In genomic region chr1:187376946-187377671, GRCm38 (mm10) we compare ENCODE assay signal across 12 mouse cellular contexts.
DNase-seq lines count a peak whose midpoint lies in the region; ATAC-seq and TF ChIP-seq lines count a peak whose summit lies in the region.
"Had no signal": no experiment of that assay in that cellular context is flagged by ENCODE, and none has a peak within 500 bp of the region (broad histone marks: within the 10 kb centered on the region; RNA-seq: fewer than 3 reads in every experiment).

No protein-coding gene starts in this region.

- ATAC-seq in hindbrain, embryonic 14.5 days (ENCODE audit: low FRiP score): no peak
- no peak for ATAC-seq in hindbrain, postnatal 0 days
- no peak for ATAC-seq in erythroblast, adult 5-6 weeks (replicated peaks; ENCODE audit: low FRiP score, poor library complexity, severe bottlenecking)
- ATAC-seq: intestine, postnatal 0 days had no signal

- 0 out of 2 replicates have a peak, but pooled peaks cover 7% of the 10 kb centered on the region for H3K4me1 ChIP-seq in hindbrain, embryonic 14.5 days (replicated peaks; ENCODE audit: control insufficient read depth, insufficient read depth, low read length)
- H3K4me1 ChIP-seq in hindbrain, postnatal 0 days (ENCODE audit: insufficient read depth, low read length): no peaks in the 10 kb centered on the region; the same call in 1 of the 2 replicates
- H3K4me1 ChIP-seq in CH12.LX (ENCODE audit: control insufficient read depth in 1 of 2, insufficient read depth in 2 of 2): peaks cover 2 to 33% of the 10 kb centered on the region in 2 experiments; a peak in 2 of 4 replicates
- H3K4me1 ChIP-seq in limb, embryonic 10.5 days: peaks cover 19% of the 10 kb centered on the region
- H3K4me1 ChIP-seq in thymus, adult 2 months (replicated peaks; ENCODE audit: control insufficient read depth, insufficient read depth, low read length): peaks cover 18% of the 10 kb centered on the region
- H3K4me1 ChIP-seq: liver, embryonic 13.5 days had no signal

- no peak overlapping the region for H3K4me2 ChIP-seq in hindbrain, embryonic 14.5 days (replicated peaks)
- no peak overlapping the region for H3K4me2 ChIP-seq in hindbrain, postnatal 0 days (ENCODE audit: low read depth, low read length)
- no peak overlapping the region for H3K4me2 ChIP-seq in CH12.LX (ENCODE audit: insufficient read depth, low read depth, poor library complexity, severe bottlenecking)
- H3K4me2 ChIP-seq: liver, embryonic 13.5 days; midbrain, embryonic 11.5 days had no signal

- H3K4me3 ChIP-seq in hindbrain, embryonic 14.5 days (replicated peaks; ENCODE audit: low read length): no peak overlapping the region
- no peak overlapping the region for H3K4me3 ChIP-seq in hindbrain, postnatal 0 days (ENCODE audit: low read length)
- H3K4me3 ChIP-seq in CH12.LX (replicated peaks in 1 of 3; ENCODE audit: low read depth in 2 of 3, low read length in 2 of 3, poor library complexity in 1 of 3): no peak overlapping the region
- no peak overlapping the region for H3K4me3 ChIP-seq in limb, embryonic 10.5 days
- H3K4me3 ChIP-seq in thymus, adult 2 months (ENCODE audit: control insufficient read depth, insufficient read depth, low read length): no peak overlapping the region
- H3K4me3 ChIP-seq: forebrain, embryonic 10.5 days; liver, embryonic 13.5 days had no signal

- TF ChIP-seq CTCF in hindbrain, postnatal 0 days (IDR thresholded peaks at IDR 0.05; ENCODE audit: low read depth): no peak
- TF ChIP-seq CTCF in CH12.LX (conservative IDR thresholded peaks at IDR 0.05 in 1 of 2, IDR thresholded peaks at IDR 0.05 in 1 of 2; ENCODE audit: low read depth in 2 of 2, low read length in 2 of 2): no peak
- no peak for TF ChIP-seq CTCF in thymus, adult 2 months (IDR thresholded peaks at IDR 0.05; ENCODE audit: borderline replicate concordance, control insufficient read depth, extremely low read depth, insufficient read depth, low read length, poor library complexity)

- no peaks in the 10 kb centered on the region for H3K79me2 ChIP-seq in CH12.LX (replicated peaks; ENCODE audit: control insufficient read depth, extremely low read depth, insufficient read depth, poor library complexity, severe bottlenecking)

- in situ Hi-C loops in CH12.LX (cut with MboI; ENCODE audit: low pct_ligation_motif_present, low pct_unique_long_range_greater_than_20kb, low sequenced_read_pairs): no loop called here

- H3K27ac ChIP-seq in hindbrain, embryonic 14.5 days: peak overlapping the region; percentile 34; the same call in 1 of the 2 replicates
- H3K27ac ChIP-seq in hindbrain, postnatal 0 days: no peak overlapping the region
- no peak overlapping the region for H3K27ac ChIP-seq in CH12.LX (ENCODE audit: insufficient read depth, low read depth)
- no peak overlapping the region for H3K27ac ChIP-seq in limb, embryonic 10.5 days
- peak overlapping the region; percentile 93 for H3K27ac ChIP-seq in thymus, adult 2 months (ENCODE audit: control insufficient read depth, insufficient read depth, low read length)
- H3K27ac ChIP-seq: forebrain, embryonic 10.5 days; liver, embryonic 13.5 days had no signal

- TF ChIP-seq RAD21 in CH12.LX (IDR thresholded peaks at IDR 0.05; ENCODE audit: low read depth, low read length): no peak

- no peaks in the 10 kb centered on the region for H3K27me3 ChIP-seq in hindbrain, embryonic 14.5 days (ENCODE audit: control insufficient read depth, insufficient read depth, low read length)
- no peaks in the 10 kb centered on the region for H3K27me3 ChIP-seq in hindbrain, postnatal 0 days (ENCODE audit: insufficient read depth, low read length)
- H3K27me3 ChIP-seq in CH12.LX (replicated peaks): no peaks in the 10 kb centered on the region
- H3K27me3 ChIP-seq in limb, embryonic 10.5 days (ENCODE audit: low read depth, poor library complexity, severe bottlenecking): 0 out of 2 replicates have a peak, but pooled peaks cover 12% of the 10 kb centered on the region
- H3K27me3 ChIP-seq in thymus, adult 2 months (ENCODE audit: control insufficient read depth, insufficient read depth, low read length): no peaks in the 10 kb centered on the region
- H3K27me3 ChIP-seq: liver, embryonic 13.5 days had no signal

- dilution Hi-C loops in CH12.LX (cut with MboI; ENCODE audit: extremely low pct_ligation_motif_present, extremely low pct_unique_long_range_greater_than_20kb, low sequenced_read_pairs): no loop called here

- TF ChIP-seq POLR2A in CH12.LX (IDR thresholded peaks at IDR 0.05; ENCODE audit: low read depth, low read length): no peak
- no peak for TF ChIP-seq POLR2A in thymus, adult 2 months (IDR thresholded peaks at IDR 0.05; ENCODE audit: control insufficient read depth, extremely low read depth, insufficient read depth, low read length, poor library complexity)

- H3K9ac ChIP-seq in hindbrain, embryonic 14.5 days: no peak overlapping the region
- no peak overlapping the region for H3K9ac ChIP-seq in hindbrain, postnatal 0 days (replicated peaks; ENCODE audit: low read length)
- H3K9ac ChIP-seq in CH12.LX (ENCODE audit: insufficient read depth, low read depth): no peak overlapping the region
- H3K9ac ChIP-seq: liver, embryonic 13.5 days had no signal

- no peak for TF ChIP-seq EP300 in CH12.LX (IDR thresholded peaks at IDR 0.05; ENCODE audit: low read length)

- H3K9me3 ChIP-seq in hindbrain, embryonic 14.5 days (ENCODE audit: control insufficient read depth, low read length): no peaks in the 10 kb centered on the region
- no peaks in the 10 kb centered on the region for H3K9me3 ChIP-seq in hindbrain, postnatal 0 days (ENCODE audit: low read length)
- no peaks in the 10 kb centered on the region for H3K9me3 ChIP-seq in CH12.LX (replicated peaks; ENCODE audit: low read length)
- no peaks in the 10 kb centered on the region for H3K9me3 ChIP-seq in limb, embryonic 10.5 days (replicated peaks)
- H3K9me3 ChIP-seq: forebrain, embryonic 10.5 days; liver, embryonic 13.5 days had no signal

- H3K36me3 ChIP-seq in hindbrain, embryonic 14.5 days (replicated peaks; ENCODE audit: control insufficient read depth, insufficient read depth): no peaks in the 10 kb centered on the region
- H3K36me3 ChIP-seq in hindbrain, postnatal 0 days (ENCODE audit: insufficient read depth, low read length): no peaks in the 10 kb centered on the region
- H3K36me3 ChIP-seq in CH12.LX (replicated peaks in 1 of 2; ENCODE audit: control insufficient read depth in 1 of 2, insufficient read depth in 1 of 2, low read length in 1 of 2): no peaks in the 10 kb centered on the region
- H3K36me3 ChIP-seq in limb, embryonic 10.5 days: no peaks in the 10 kb centered on the region
- H3K36me3 ChIP-seq in thymus, adult 2 months (ENCODE audit: control insufficient read depth, insufficient read depth, low read length): no peaks in the 10 kb centered on the region
- H3K36me3 ChIP-seq: forebrain, embryonic 10.5 days; liver, embryonic 13.5 days had no signal

- DNase-seq in hindbrain, embryonic 14.5 days (ENCODE audit: low spot score): no peak
- DNase-seq in hindbrain, postnatal 0 days (ENCODE audit: low spot score): no peak
- DNase-seq in CH12.LX (ENCODE audit: extremely low read depth): peak; percentile 58
- peak; percentile 28 for DNase-seq in limb, embryonic 10.5 days (ENCODE audit: low spot score)
- peak; percentile 11 for DNase-seq in thymus, adult 2 months
- DNase-seq in embryo, embryonic 10 days (ENCODE audit: low spot score): no peak
- DNase-seq: embryo, embryonic 11 days; liver, embryonic 13.5 days had no signal

- WGBS in hindbrain, embryonic 14.5 days: 80% methylated on average over 11 of the region's 11 CpGs
- 72% methylated on average over 11 of the region's 11 CpGs for WGBS in hindbrain, postnatal 0 days
- WGBS in limb, embryonic 10.5 days: 82% methylated on average over 11 of the region's 11 CpGs
- 45% methylated on average over 11 of the region's 11 CpGs for WGBS in thymus, adult 2 months

TF ChIP-seq in CH12.LX, 34 proteins besides CTCF, POLR2A, EP300 and RAD21:
- TF ChIP-seq MXI1 (IDR thresholded peaks at IDR 0.05; ENCODE audit: low read depth, low read length) (no peak), ELF1 (IDR thresholded peaks at IDR 0.05; ENCODE audit: low read depth, low read length) (no peak), MYC (IDR thresholded peaks at IDR 0.05; ENCODE audit: low read depth, low read length) (no peak), SMC3 (IDR thresholded peaks at IDR 0.05; ENCODE audit: low read depth, low read length) (no peak), SIN3A (IDR thresholded peaks at IDR 0.05; ENCODE audit: low read length) (no peak), MAX (IDR thresholded peaks at IDR 0.05; ENCODE audit: low read length) (0 out of 2 replicates have a peak, but pooled peaks have one; percentile 24), USF2 (conservative IDR thresholded peaks at IDR 0.05; ENCODE audit: low read depth, low read length) (peak; percentile 74), MEF2A (IDR thresholded peaks at IDR 0.05; ENCODE audit: borderline replicate concordance, low read depth, low read length) (no peak), POLR2AphosphoS2 (IDR thresholded peaks at IDR 0.05; ENCODE audit: low read depth, low read length) (no peak), TBP (conservative IDR thresholded peaks at IDR 0.05; ENCODE audit: low read depth, low read length) (no peak), BHLHE40 (IDR thresholded peaks at IDR 0.05; ENCODE audit: low read depth, low read length) (peak; percentile 55), RCOR1 (conservative IDR thresholded peaks at IDR 0.05; ENCODE audit: low read depth, low read length) (no peak), NRF1 (IDR thresholded peaks at IDR 0.05; ENCODE audit: low read depth, low read length) (no peak), USF1 (IDR thresholded peaks at IDR 0.05; ENCODE audit: low read depth, low read length) (peak; percentile 79), CHD1 (IDR thresholded peaks at IDR 0.05; ENCODE audit: low read depth, low read length) (no peak), E2F4 (IDR thresholded peaks at IDR 0.05; ENCODE audit: insufficient replicate concordance, low read depth, low read length) (no peak)

Comparison
In these comparisons a context has a peak if more than half of its experiments do, and no peak if none do; other contexts are left out.
1. H3K27ac ChIP-seq: peak in hindbrain, embryonic 14.5 days (single experiment) and thymus, adult 2 months (single experiment); none in hindbrain, postnatal 0 days (single experiment), CH12.LX (single experiment) and limb, embryonic 10.5 days (single experiment).
2. DNase-seq: peak in CH12.LX (single experiment), limb, embryonic 10.5 days (single experiment) and thymus, adult 2 months (single experiment); none in hindbrain, embryonic 14.5 days (single experiment), hindbrain, postnatal 0 days (single experiment) and embryo, embryonic 10 days (single experiment).